Mouse (Mus musculus) heart, postnatal 0 days (tissue): ENCODE results near the gene Slc35e3. TPM values are rescaled to one million over a fixed set of nuclear protein-coding genes. Genes with fewer than 3 reads are reported as not detected.

Source experiments
- ATAC-seq: fragments of 200-750 bp; cut with Nextera tagmentation; 2 replicates; pipeline ENCODE4 v1.8.0; 2017; ENCODE audit warnings: low read depth, moderate number of reproducible peaks, moderate library complexity; ENCODE audit not compliant: insufficient read depth
- DNase-seq: peaks from one replicate; pipeline ENCODE4 v3.0.0-alpha.2; 2016; ENCODE audit warnings: low spot score
- H3K27ac ChIP-seq: fragments of 300-500 bp; sonication (generic); 2 replicates; pipeline ENCODE4 v1.5.1; 2014; ENCODE audit warnings: low read depth, mild to moderate bottlenecking
- H3K27me3 ChIP-seq: fragments of 300-500 bp; sonication (generic); 2 replicates; pipeline ENCODE4 v1.6.1; 2014; ENCODE audit warnings: low read length, mixed read lengths; ENCODE audit not compliant: control insufficient read depth, insufficient read depth
- H3K36me3 ChIP-seq: fragments of 300-500 bp; sonication (generic); replicated peaks from 2 replicates; pipeline ENCODE4 v1.6.1; 2014; ENCODE audit warnings: low read length, mixed read lengths; ENCODE audit not compliant: control insufficient read depth, insufficient read depth
- H3K4me1 ChIP-seq: fragments of 300-500 bp; sonication (generic); 2 replicates; pipeline ENCODE4 v1.6.1; 2014; ENCODE audit warnings: antibody characterized with exemption; ENCODE audit not compliant: control insufficient read depth, insufficient read depth
- H3K4me2 ChIP-seq: fragments of 300-500 bp; sonication (generic); 2 replicates; pipeline ENCODE4 v1.6.1; 2014; ENCODE audit warnings: low read depth, mild to moderate bottlenecking, low read length, moderate library complexity
- H3K4me3 ChIP-seq: fragments of 300-500 bp; sonication (generic); 2 replicates; pipeline ENCODE4 v1.5.1; 2014; ENCODE audit warnings: low read depth, low read length
- H3K9ac ChIP-seq: fragments of 300-500 bp; sonication (generic); replicated peaks from 2 replicates; pipeline ENCODE4 v1.6.1; 2014; ENCODE audit warnings: low read depth, low read length, mixed read lengths
- H3K9me3 ChIP-seq: fragments of 300-500 bp; sonication (generic); replicated peaks from 2 replicates; pipeline ENCODE4 v1.6.1; 2016; ENCODE audit warnings: low read length; ENCODE audit not compliant: control insufficient read depth
- CTCF ChIP-seq: IDR thresholded peaks from 2 replicates; pipeline ENCODE4 v1.5.1; 2016; ENCODE audit warnings: antibody characterized with exemption, control low read depth, low read depth
- EP300 ChIP-seq: IDR thresholded peaks from 2 replicates; pipeline ENCODE4 v1.6.1; 2016; ENCODE audit warnings: antibody characterized with exemption, low read depth
- WGBS: fragments of 180-500 bp; shearing (Covaris S2); extraction: QIAGEN DNeasy Blood & Tissue Kit; methylation state at CpG from one replicate; pipeline ENCODE4 v1.1.7; 2014; 5-methylcytosine and 5-hydroxymethylcytosine counted together
- polyA plus RNA-seq: library from polyadenylated mRNA; unstranded; fragments of >200 nt; fragmentation: Nextera tagmentation; extraction: Ambion mirVana; gene quantifications from 2 replicates; pipeline ENCODE4 v1.2.1, GENCODE M21; 2015
- total RNA-seq: library from RNA; depleted of rRNA; stranded (reverse); fragments of >200 nt; gene quantifications from 2 replicates; pipeline ENCODE4 v1.2.3, GENCODE M21; 2014; ENCODE audit warnings: low replicate concordance

Slc35e3 gene
- total and polyA plus RNA-seq, 2 experiments from 2014 or later: 4.2 to 6.8 TPM

- DNase-seq: no peak
- Histone ChIP-seq H3K4me3 (no peak overlapping the region), H3K9ac (no peak overlapping the region), H3K27me3 (no peaks in the 10 kb centered on the region), H3K36me3 (peaks cover 82% of the 10 kb centered on the region), H3K9me3 (no peaks in the 10 kb centered on the region), H3K4me2 (no peak overlapping the region), H3K4me1 (no peaks in the 10 kb centered on the region), H3K27ac (no peak overlapping the region)
- no peak for ATAC-seq
- 83% methylated on average over 16 of the region's 16 CpGs for WGBS
- TF ChIP-seq CTCF (no peak), EP300 (no peak)
Observed at GRCm38 (mm10) chr10:117766111-117766895, 20.1 kb upstream of the Slc35e3 start.

- no peaks in the 10 kb centered on the region for H3K4me1 ChIP-seq
- no peak overlapping the region for H3K4me3 ChIP-seq
- H3K9me3 ChIP-seq: no peaks in the 10 kb centered on the region
- no peak overlapping the region for H3K27ac ChIP-seq
- WGBS: 90% methylated on average over 11 of the region's 11 CpGs
- no peak overlapping the region for H3K9ac ChIP-seq
- DNase-seq (no peak), ATAC-seq (no peak)
- TF ChIP-seq CTCF (no peak), EP300 (no peak)
- no peak overlapping the region for H3K4me2 ChIP-seq
- no peaks in the 10 kb centered on the region for H3K27me3 ChIP-seq
- H3K36me3 ChIP-seq: peaks cover 84% of the 10 kb centered on the region
Observed at GRCm38 (mm10) chr10:117765116-117765894, 19.1 kb upstream of the Slc35e3 start.

- Histone ChIP-seq H3K27ac (no peak overlapping the region), H3K9ac (no peak overlapping the region), H3K4me2 (no peak overlapping the region), H3K4me1 (no peaks in the 10 kb centered on the region), H3K9me3 (no peaks in the 10 kb centered on the region), H3K36me3 (peaks cover 84% of the 10 kb centered on the region), H3K4me3 (no peak overlapping the region), H3K27me3 (no peaks in the 10 kb centered on the region)
- no peak for ATAC-seq
- DNase-seq: no peak
- TF ChIP-seq EP300 (no peak), CTCF (no peak)
- 87% methylated on average over 6 of the region's 6 CpGs for WGBS
Observed at GRCm38 (mm10) chr10:117764598-117764997, 18.4 kb upstream of the Slc35e3 start.

GRCm38 (mm10) chr10:117763588-117764190 is 17.5 kb upstream of the Slc35e3 start:
- Histone ChIP-seq H3K9me3 (no peaks in the 10 kb centered on the region), H3K27me3 (no peaks in the 10 kb centered on the region), H3K4me1 (no peaks in the 10 kb centered on the region), H3K36me3 (peaks cover 90% of the 10 kb centered on the region), H3K27ac (no peak overlapping the region), H3K4me3 (no peak overlapping the region), H3K9ac (no peak overlapping the region), H3K4me2 (no peak overlapping the region)
- DNase-seq: no peak
- no peak for ATAC-seq
- 94% methylated on average over 16 of the region's 16 CpGs for WGBS
- TF ChIP-seq CTCF (no peak), EP300 (no peak)

- H3K4me3 ChIP-seq: no peak overlapping the region
- DNase-seq: no peak
- WGBS: 93% methylated on average over 12 of the region's 12 CpGs
- H3K27ac ChIP-seq: no peak overlapping the region
- no peak for TF ChIP-seq CTCF
- H3K4me1 ChIP-seq: no peaks in the 10 kb centered on the region
- no peak for ATAC-seq
- H3K9me3 ChIP-seq: no peaks in the 10 kb centered on the region
- no peaks in the 10 kb centered on the region for H3K27me3 ChIP-seq
- no peak overlapping the region for H3K9ac ChIP-seq
- H3K36me3 ChIP-seq: peaks cover 90% of the 10 kb centered on the region
- H3K4me2 ChIP-seq: no peak overlapping the region
Observed at GRCm38 (mm10) chr10:117762966-117763365, 16.8 kb upstream of the Slc35e3 start.
